Mouse (Mus musculus) natural killer cell, adult 2 months (primary cell): ENCODE measurements around the gene Lsm4.
A peak's percentile ranks its signal among the peaks of the same experiment; 100 is the strongest.

Experiments used
- DNase-seq, 2 experiments: peaks; one replicate each; pipeline ENCODE4 v3.0.0; 2022; ENCODE audit warnings: low spot score in 2 of 2

Gene Lsm4

GRCm38 (mm10) chr8:70700555-70700922 is 27.5 kb downstream of the Lsm4 start:
- peak; percentile 75 to 86 for DNase-seq

GRCm38 (mm10) chr8:70701048-70701981 is 28.3 kb downstream of the Lsm4 start:
- peak; percentile 39 to 43 for DNase-seq

- DNase-seq: peak in 1 of 2 experiments; percentile 58
Observed at GRCm38 (mm10) chr8:70701982-70702841, 29.2 kb downstream of the Lsm4 start.

DNA sequence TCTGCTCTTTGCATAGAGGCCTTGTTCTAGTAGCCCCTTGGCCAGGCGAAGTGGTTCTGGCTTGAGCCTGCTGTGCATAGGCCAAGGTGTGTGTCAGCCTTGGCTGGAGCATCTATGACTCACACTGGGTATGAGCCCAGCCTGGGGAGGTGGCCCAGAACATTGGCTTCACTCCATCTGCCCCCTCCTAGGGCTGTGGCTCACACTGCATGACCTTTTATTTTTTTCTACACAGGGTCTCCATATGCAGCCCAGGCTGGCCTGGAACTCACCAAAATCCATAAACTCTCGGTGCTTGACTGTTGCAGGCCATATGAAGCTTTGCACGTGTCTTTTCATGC is 29.8 kb downstream of the Lsm4 start:
- DNase-seq: peak in 1 of 2 experiments; percentile 47

- DNase-seq: peak in 1 of 2 experiments; percentile 29
Observed at GRCm38 (mm10) chr8:70703287-70703686, 30.2 kb downstream of the Lsm4 start, which contains the start of gene Iqcn. TSS of gene Iqcn (plus strand) at chr8:70703457.

GRCm38 (mm10) chr8:70708281-70708680 is 35.2 kb downstream of the Lsm4 start:
- DNase-seq: no peak

DNA sequence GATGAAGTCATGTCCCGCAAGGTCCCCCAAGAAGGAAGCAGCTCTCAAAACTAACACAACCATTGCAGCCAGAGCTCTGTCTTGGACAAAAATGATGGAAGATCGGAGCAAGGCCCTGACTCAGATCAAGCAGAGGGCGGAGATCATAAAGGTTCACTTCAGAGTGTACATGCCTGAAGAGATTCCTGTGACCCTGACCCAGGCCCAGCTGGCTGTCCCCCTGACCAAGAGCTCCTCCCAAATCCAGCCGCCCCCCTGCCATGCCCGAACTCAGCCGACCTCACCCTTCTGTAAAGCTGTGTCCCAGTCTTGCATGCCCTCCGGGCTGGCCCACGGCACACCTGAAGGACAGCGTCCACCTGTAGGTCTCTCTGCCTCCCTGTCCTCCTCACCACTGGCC is 36.7 kb downstream of the Lsm4 start:
- DNase-seq: no peak

GRCm38 (mm10) chr8:70710296-70710695 is 37.2 kb downstream of the Lsm4 start:
- DNase-seq: no peak

DNA sequence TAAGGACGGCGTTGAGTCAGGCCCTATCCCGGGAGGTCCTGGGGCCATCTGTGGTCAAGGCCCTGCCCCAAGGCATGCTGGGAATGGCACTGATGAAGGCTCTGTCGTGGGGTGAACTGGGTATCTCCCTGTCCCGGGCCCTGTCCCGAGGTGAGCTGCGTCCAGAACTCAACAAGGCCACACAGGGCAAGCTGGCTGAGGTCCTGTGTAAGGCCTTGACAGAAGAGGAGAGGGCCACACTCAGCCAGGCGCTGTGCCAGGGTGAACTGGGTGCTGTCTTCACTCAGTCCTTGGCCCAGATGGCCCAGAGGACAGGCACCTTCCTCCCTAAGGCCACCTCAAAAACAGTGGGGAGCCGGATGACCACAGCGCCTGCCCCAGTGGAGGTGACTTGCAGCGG is 38.0 kb downstream of the Lsm4 start:
- no peak for DNase-seq

GRCm38 (mm10) chr8:70713991-70714390 is 40.9 kb downstream of the Lsm4 start:
- DNase-seq: no peak

GRCm38 (mm10) chr8:70715086-70715485 is 42.0 kb downstream of the Lsm4 start:
- DNase-seq: peak in 1 of 2 experiments; percentile 64

- no peak for DNase-seq
Observed at GRCm38 (mm10) chr8:70716521-70717400, 43.7 kb downstream of the Lsm4 start.

DNA sequence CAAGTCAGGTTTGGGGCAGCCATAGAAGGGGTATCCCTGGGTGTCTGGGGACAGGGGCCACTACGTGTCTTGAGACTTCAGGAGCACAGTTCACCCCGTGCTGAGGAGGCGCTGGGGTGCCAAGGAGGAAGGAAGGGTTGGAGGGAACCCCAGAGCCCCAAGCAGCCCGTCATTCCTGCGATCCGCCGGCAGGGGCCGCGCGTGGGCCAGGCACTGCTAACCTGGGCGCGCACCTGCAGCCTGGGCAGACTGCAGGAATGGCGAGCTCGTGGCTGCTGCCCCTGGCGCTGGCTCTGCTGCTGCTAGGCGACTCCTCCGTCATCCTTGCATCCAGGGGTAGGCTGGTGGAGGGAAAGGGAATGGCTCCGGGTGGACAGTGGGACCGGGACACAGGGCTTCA is 45.2 kb downstream of the Lsm4 start, which contains the start of gene Gm3336:
TSS of gene Gm3336 (plus strand) at position 247 of the 400 bp plus-strand sequence.
- DNase-seq: peak; percentile 41 to 78

DNA sequence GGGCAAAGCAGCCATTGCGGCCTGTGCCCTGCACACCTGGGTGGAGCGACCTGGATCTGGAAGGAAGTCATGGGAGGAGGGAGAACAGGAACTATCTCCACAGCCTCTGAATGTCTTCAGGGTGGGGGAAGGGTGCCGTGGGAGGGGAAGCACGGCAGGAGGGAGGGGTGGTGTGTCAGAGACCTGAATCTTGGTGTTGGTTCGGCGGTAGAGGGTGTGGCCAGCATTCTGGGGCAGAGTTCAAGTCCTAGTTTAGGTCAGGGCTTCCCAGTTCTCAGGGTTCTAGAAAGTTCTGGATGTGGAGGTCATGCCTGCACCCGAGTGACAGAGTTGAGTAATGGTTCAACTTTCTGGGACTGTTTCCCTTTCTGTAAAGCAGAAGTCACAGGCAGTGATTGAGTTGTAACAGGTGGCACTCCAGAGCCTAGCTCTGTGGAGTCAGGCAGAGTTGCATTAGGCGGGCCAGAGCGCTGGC is 46.8 kb downstream of the Lsm4 start:
- DNase-seq: no peak

DNA sequence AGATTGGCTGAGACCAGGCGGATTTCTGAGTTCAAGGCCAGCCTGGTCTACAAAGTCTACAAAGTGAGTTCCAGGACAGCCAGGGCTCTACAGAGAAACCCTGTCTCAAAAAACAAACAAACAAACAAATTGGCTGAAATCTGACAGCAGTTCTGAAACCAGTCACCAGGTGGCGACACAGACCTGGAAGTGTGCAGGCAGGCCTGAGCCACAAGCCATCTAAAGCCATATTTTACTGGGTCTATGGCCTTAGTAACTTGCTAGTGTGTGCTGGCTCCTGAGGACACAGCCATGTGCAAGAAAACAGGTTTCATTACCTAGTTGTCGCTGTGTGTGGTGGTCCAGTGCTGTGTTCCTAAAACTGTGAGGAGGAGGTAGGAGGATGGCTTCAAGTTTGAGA is 47.7 kb downstream of the Lsm4 start:
- DNase-seq: peak; percentile 74 to 85

- DNase-seq: no peak
Observed at GRCm38 (mm10) chr8:70721601-70722000, 48.6 kb downstream of the Lsm4 start.

DNA sequence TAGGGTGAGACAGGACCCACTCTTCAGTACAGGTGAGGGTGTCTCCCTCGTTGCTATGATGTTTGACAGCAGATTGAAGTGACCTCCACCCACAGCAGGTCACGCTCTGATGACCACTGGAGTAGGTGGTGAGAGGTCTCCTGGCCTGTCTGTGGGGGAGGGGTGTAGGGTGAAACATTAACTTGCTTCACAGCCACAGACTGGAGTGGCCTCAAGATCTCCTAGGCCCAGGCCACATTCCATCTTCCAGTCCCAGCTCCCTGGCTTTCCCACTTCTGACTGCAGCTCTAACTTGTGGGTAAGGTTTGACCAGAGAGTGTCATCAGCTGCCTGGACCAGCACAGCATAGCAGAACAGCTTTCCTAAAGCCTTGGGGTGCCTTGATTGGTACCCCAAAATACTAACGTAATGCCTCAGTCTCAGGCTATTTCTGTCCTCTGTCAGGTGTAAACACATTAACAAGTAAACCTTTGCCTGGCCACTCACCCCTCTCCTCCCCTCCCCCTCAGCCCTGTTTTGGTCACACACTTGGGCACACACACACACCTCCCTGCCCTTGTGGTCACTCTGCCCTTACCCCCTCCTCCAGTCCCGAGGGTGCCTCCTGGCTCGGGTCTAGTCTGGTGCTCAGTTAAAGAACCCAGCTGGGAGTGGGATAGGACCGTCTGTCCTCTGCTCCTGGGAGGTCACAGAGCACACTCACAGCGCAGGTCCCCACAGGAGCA is 50.6 kb downstream of the Lsm4 start, which contains the start of gene Pde4c:
TSS of gene Pde4c (plus strand) at position 235 of the 725 bp plus-strand sequence.
- DNase-seq: no peak

- DNase-seq: no peak
Observed at GRCm38 (mm10) chr8:70724216-70724615, 51.2 kb downstream of the Lsm4 start.

DNA sequence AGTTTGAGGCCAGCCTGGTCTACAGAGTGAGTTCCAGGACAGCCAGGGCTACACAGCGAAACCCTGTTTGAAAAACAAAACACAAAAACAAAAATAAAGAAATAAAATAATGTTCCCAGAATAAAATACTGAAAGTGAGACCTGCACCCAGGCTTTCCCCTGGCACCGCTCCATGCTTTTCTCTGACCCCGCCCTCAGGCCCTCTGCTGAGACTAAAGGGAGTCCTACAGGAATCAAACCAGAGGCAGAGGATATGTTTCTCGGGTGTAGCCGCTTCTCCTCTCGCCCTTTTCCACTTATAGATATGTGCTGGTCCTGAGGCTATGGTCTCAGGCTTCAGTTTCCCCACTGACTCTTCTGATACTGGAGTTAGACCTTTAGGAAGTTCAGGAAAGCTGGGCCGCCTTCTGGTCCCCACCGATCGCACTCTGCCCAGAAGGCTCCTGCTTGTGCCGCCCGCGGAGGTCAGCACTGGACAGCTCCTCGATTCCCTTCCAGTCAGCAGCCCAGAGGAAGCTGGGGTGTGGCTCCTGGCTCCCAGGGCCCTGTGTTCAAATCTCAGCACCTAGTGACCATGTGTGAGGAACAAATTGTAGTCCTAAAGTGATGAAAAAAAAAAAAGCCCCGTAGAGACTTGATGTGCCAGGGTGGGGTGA is 52.9 kb downstream of the Lsm4 start:
- no peak for DNase-seq

- DNase-seq: no peak
Observed at GRCm38 (mm10) chr8:70726721-70727120, 53.7 kb downstream of the Lsm4 start.
